Mouse (Mus musculus): Measurements from ENCODE around the gene 1700025C18Rik.

DNA sequence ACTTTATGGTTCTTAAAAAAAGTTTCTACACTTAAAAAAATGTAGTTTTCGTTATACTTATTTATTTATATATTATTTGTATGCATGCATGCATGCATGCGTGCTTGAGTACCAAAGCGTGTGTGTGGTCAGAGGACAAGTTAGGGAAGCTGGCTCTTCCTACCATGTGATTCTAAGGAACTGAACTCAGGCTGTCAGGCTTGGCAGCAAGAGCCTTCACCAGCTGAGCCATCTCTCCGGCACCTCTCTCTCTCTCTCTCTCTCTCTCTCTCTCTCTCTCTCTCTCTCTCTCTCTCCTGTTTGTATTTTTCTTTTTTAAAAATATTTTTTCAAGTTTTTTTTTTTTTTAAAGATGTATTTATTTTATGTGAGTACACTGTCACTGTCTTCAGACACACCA lies 30.6 kb downstream of the 1700025C18Rik start:
- TF ChIP-seq GATA1 (IDR thresholded peaks at IDR 0.05; ENCODE audit: borderline replicate concordance, low read length), result no peak
- TF ChIP-seq CTCF (IDR thresholded peaks at IDR 0.05; ENCODE audit: low read depth, low read length), result no peak
- TF ChIP-seq TAL1 (conservative IDR thresholded peaks at IDR 0.05; ENCODE audit: low read depth, low read length), result no peak
